ENCODE assay signal across 12 mouse cellular contexts in genomic region chr11:98414162-98414561, GRCm38 (mm10). TPM values are rescaled to one million over a fixed set of nuclear protein-coding genes. Genes with fewer than 3 reads are reported as not detected.
DNase-seq lines count a peak whose midpoint lies in the region; ATAC-seq lines count a peak whose summit lies in the region.
"Had no signal": no experiment of that assay in that cellular context is flagged by ENCODE, and none has a peak within 500 bp of the region (broad histone marks: within the 10 kb centered on the region; RNA-seq: fewer than 3 reads in every experiment).

No protein-coding gene starts in this region.

- peak overlapping the region; percentile 74 for H3K4me3 ChIP-seq in embryonic facial prominence, embryonic 12.5 days
- no peak overlapping the region for H3K4me3 ChIP-seq in hindbrain, embryonic 16.5 days (ENCODE audit: low read length)
- H3K4me3 ChIP-seq in midbrain, embryonic 14.5 days (replicated peaks; ENCODE audit: low read depth, low read length) = 0 out of 2 replicates have a peak overlapping the region, but pooled peaks have one; percentile 55
- H3K4me3 ChIP-seq: liver, embryonic 15.5 days had no signal

- H3K4me1 ChIP-seq in embryonic facial prominence, embryonic 12.5 days = peaks cover 32% of the 10 kb centered on the region
- H3K4me1 ChIP-seq in hindbrain, embryonic 16.5 days (ENCODE audit: control insufficient read depth, insufficient read depth, low read depth, low read length) = peaks cover 16% of the 10 kb centered on the region; the same call in 1 of the 2 replicates
- H3K4me1 ChIP-seq in midbrain, embryonic 14.5 days (ENCODE audit: control insufficient read depth, insufficient read depth, low read length) = peaks cover 13% of the 10 kb centered on the region

- H3K9me3 ChIP-seq in embryonic facial prominence, embryonic 12.5 days = no peaks in the 10 kb centered on the region
- no peaks in the 10 kb centered on the region for H3K9me3 ChIP-seq in hindbrain, embryonic 16.5 days (ENCODE audit: control insufficient read depth, low read length)
- H3K9me3 ChIP-seq in midbrain, embryonic 14.5 days (ENCODE audit: control insufficient read depth, low read length) = no peaks in the 10 kb centered on the region
- H3K9me3 ChIP-seq: liver, embryonic 15.5 days had no signal

- H3K9ac ChIP-seq in embryonic facial prominence, embryonic 12.5 days = no peak overlapping the region
- H3K9ac ChIP-seq in hindbrain, embryonic 16.5 days (ENCODE audit: low read depth, low read length) = no peak overlapping the region
- H3K9ac ChIP-seq in midbrain, embryonic 14.5 days (replicated peaks; ENCODE audit: low read length) = no peak overlapping the region
- H3K9ac ChIP-seq: liver, embryonic 15.5 days had no signal

- H3K27me3 ChIP-seq in embryonic facial prominence, embryonic 12.5 days = peaks cover 4% of the 10 kb centered on the region; the same call in 1 of the 2 replicates
- peaks cover 13% of the 10 kb centered on the region for H3K27me3 ChIP-seq in hindbrain, embryonic 16.5 days (replicated peaks; ENCODE audit: control insufficient read depth, insufficient read depth, low read length)
- peaks cover 11% of the 10 kb centered on the region for H3K27me3 ChIP-seq in midbrain, embryonic 14.5 days (ENCODE audit: control insufficient read depth, insufficient read depth, low read length)

- H3K4me2 ChIP-seq in embryonic facial prominence, embryonic 12.5 days (replicated peaks) = peak overlapping the region; percentile 74
- peak overlapping the region; percentile 93 for H3K4me2 ChIP-seq in hindbrain, embryonic 16.5 days (ENCODE audit: low read length)
- H3K4me2 ChIP-seq in midbrain, embryonic 14.5 days (ENCODE audit: low read length) = 0 out of 2 replicates have a peak overlapping the region, but pooled peaks have one; percentile 94

- 0 out of 2 replicates have a peak, but pooled peaks cover 5% of the 10 kb centered on the region for H3K36me3 ChIP-seq in embryonic facial prominence, embryonic 12.5 days
- no peaks in the 10 kb centered on the region for H3K36me3 ChIP-seq in hindbrain, embryonic 16.5 days (ENCODE audit: control insufficient read depth, insufficient read depth, low read length)
- H3K36me3 ChIP-seq in midbrain, embryonic 14.5 days (ENCODE audit: control insufficient read depth, insufficient read depth, low read length) = no peaks in the 10 kb centered on the region
- H3K36me3 ChIP-seq: liver, embryonic 15.5 days had no signal

- ATAC-seq in embryonic facial prominence, embryonic 12.5 days (ENCODE audit: insufficient number of reproducible peaks, insufficient read depth, low FRiP score, low TSS enrichment) = no peak
- no peak for ATAC-seq in hindbrain, embryonic 16.5 days
- no peak for ATAC-seq in midbrain, embryonic 14.5 days (ENCODE audit: low FRiP score, low TSS enrichment)
- ATAC-seq in inflammation-experienced regulatory T-cells, adult 6 months = no peak

- 32% methylated on average over 2 of the region's 2 CpGs for WGBS in embryonic facial prominence, embryonic 12.5 days
- WGBS in hindbrain, embryonic 16.5 days = 16% methylated on average over 2 of the region's 2 CpGs
- WGBS in midbrain, embryonic 14.5 days = 41% methylated on average over 2 of the region's 2 CpGs

- DNase-seq in kidney, adult 9 months = peak; percentile 53
- DNase-seq in kidney, postnatal 25 days = no peak
- no peak for DNase-seq in midbrain, embryonic 14.5 days
- no peak for DNase-seq in natural killer cell, adult 2 months (ENCODE audit: low spot score in 2 of 2)
- no peak for DNase-seq in thymus, postnatal 10 days (ENCODE audit: low spot score in 2 of 2)
- DNase-seq: adrenal gland, postnatal 10 days; embryo, embryonic 11 days; thymus, postnatal 36 days had no signal

- H3K27ac ChIP-seq in embryonic facial prominence, embryonic 12.5 days = no peak overlapping the region
- H3K27ac ChIP-seq in hindbrain, embryonic 16.5 days (ENCODE audit: low read depth, low read length) = no peak overlapping the region
- H3K27ac ChIP-seq in midbrain, embryonic 14.5 days (replicated peaks; ENCODE audit: low read depth, low read length) = no peak overlapping the region
- H3K27ac ChIP-seq: liver, embryonic 15.5 days had no signal

RNA-seq across cellular contexts. Expression of gene Erbb2, which starts 1.9 kb away (rescaled TPM):
- 47.4 and 49.4 TPM in 2 replicates for polyA plus RNA-seq in embryonic facial prominence, embryonic 12.5 days (2016; fragmentation: Nextera tagmentation; extraction: Ambion mirVana)
- 6.6 and 10.0 TPM in 2 replicates for polyA plus RNA-seq in hindbrain, embryonic 16.5 days (2015; fragmentation: Nextera tagmentation; extraction: Ambion mirVana)
- polyA plus RNA-seq in midbrain, embryonic 14.5 days (2014; fragmentation: Nextera tagmentation; extraction: Ambion mirVana) = 6.0 and 7.6 TPM in 2 replicates
- polyA plus RNA-seq in inflammation-experienced regulatory T-cells, adult 6 months (2017; shearing (Covaris generic)) = under 1 TPM in 2 of 3 experiments, not detected in 1; 0.13 to 0.68 TPM

RNA-seq across cellular contexts. Expression of gene Pgap3, which starts 13.9 kb away (rescaled TPM):
- 9.8 and 10.4 TPM in 2 replicates for polyA plus RNA-seq in embryonic facial prominence, embryonic 12.5 days (2016; fragmentation: Nextera tagmentation; extraction: Ambion mirVana)
- 8.2 and 9.3 TPM in 2 replicates for polyA plus RNA-seq in hindbrain, embryonic 16.5 days (2015; fragmentation: Nextera tagmentation; extraction: Ambion mirVana)
- 6.4 and 6.9 TPM in 2 replicates for polyA plus RNA-seq in midbrain, embryonic 14.5 days (2014; fragmentation: Nextera tagmentation; extraction: Ambion mirVana)
- 1 to 10 TPM; 7.0 to 8.2 (median 7.2) TPM for polyA plus RNA-seq in inflammation-experienced regulatory T-cells, adult 6 months (2017; shearing (Covaris generic))

RNA-seq across cellular contexts. Expression of gene Mien1, which starts 24.6 kb away (rescaled TPM):
- polyA plus RNA-seq in embryonic facial prominence, embryonic 12.5 days (2016; fragmentation: Nextera tagmentation; extraction: Ambion mirVana) = 78.4 and 85.6 TPM in 2 replicates
- polyA plus RNA-seq in hindbrain, embryonic 16.5 days (2015; fragmentation: Nextera tagmentation; extraction: Ambion mirVana) = 250 and 276 TPM in 2 replicates
- 225 and 280 TPM in 2 replicates for polyA plus RNA-seq in midbrain, embryonic 14.5 days (2014; fragmentation: Nextera tagmentation; extraction: Ambion mirVana)
- polyA plus RNA-seq in inflammation-experienced regulatory T-cells, adult 6 months (2017; shearing (Covaris generic)) = 100 to 1,000 TPM; 148 to 198 (median 167) TPM

RNA-seq across cellular contexts. Expression of gene Pnmt, which starts 27.9 kb away (rescaled TPM):
- polyA plus RNA-seq in embryonic facial prominence, embryonic 12.5 days (2016; fragmentation: Nextera tagmentation; extraction: Ambion mirVana) = 0.33 TPM in 1 of 2 replicates, not detected in the other
- polyA plus RNA-seq in hindbrain, embryonic 16.5 days (2015; fragmentation: Nextera tagmentation; extraction: Ambion mirVana) = 4.5 and 4.9 TPM in 2 replicates
- 0.62 and 1.1 TPM in 2 replicates for polyA plus RNA-seq in midbrain, embryonic 14.5 days (2014; fragmentation: Nextera tagmentation; extraction: Ambion mirVana)
- not detected for polyA plus RNA-seq in inflammation-experienced regulatory T-cells, adult 6 months (2017; shearing (Covaris generic))
- polyA plus RNA-seq: liver, embryonic 15.5 days had no signal

RNA-seq across cellular contexts. Expression of gene Tcap, which starts 30.6 kb away (rescaled TPM):
- polyA plus RNA-seq in embryonic facial prominence, embryonic 12.5 days (2016; fragmentation: Nextera tagmentation; extraction: Ambion mirVana) = 1.5 and 1.7 TPM in 2 replicates
- 0.16 and 1.7 TPM in 2 replicates for polyA plus RNA-seq in hindbrain, embryonic 16.5 days (2015; fragmentation: Nextera tagmentation; extraction: Ambion mirVana)
- 0.31 TPM in 1 of 2 replicates, not detected in the other for polyA plus RNA-seq in midbrain, embryonic 14.5 days (2014; fragmentation: Nextera tagmentation; extraction: Ambion mirVana)
- polyA plus RNA-seq in inflammation-experienced regulatory T-cells, adult 6 months (2017; shearing (Covaris generic)) = not detected
